Mouse (Mus musculus): ENCODE data around the gene Gcc2.

DNA sequence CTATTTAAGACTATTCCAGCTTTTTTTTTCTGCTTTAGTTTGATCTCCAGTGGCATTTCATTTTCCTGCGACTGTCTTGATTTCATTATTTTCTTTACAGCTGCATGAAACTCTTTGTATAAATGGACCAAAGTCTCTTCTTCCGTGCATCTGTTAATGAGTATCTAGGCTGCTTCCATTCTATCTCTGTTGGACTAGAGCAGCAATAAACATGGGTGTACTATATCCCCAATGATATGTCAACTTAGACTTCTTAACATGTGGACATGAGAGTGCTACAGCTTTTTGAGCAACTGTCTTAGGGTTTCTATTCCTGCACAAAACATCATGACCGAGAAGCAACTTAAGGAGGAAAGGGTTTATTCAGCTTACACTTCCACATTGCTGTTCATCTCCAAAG is 51.6 kb downstream of the Gcc2 start:
- TF ChIP-seq CTCF (IDR thresholded peaks at IDR 0.05; ENCODE audit: insufficient read depth, low read depth, low read length), result no peak
- TF ChIP-seq POLR2A (IDR thresholded peaks at IDR 0.05; ENCODE audit: insufficient read depth, low read depth, low read length), result no peak
